Mouse (Mus musculus): ENCODE data around the gene Amph. TPM values are rescaled to one million over a fixed set of nuclear protein-coding genes. Genes with fewer than 3 reads are reported as not detected.

Amph gene
- total RNA-seq, 2 experiments from 2014 or later: 0.51 to 0.69 TPM

- no peak for DNase-seq
- intact Hi-C loops (cut with DNase I): loop anchor here (10.0 kb wide), 1 partner anchor 1083 kb away; no protein-coding TSS in a partner anchor
Observed at GRCm38 (mm10) chr13:19137932-19138331, 189.9 kb downstream of the Amph start.

DNA sequence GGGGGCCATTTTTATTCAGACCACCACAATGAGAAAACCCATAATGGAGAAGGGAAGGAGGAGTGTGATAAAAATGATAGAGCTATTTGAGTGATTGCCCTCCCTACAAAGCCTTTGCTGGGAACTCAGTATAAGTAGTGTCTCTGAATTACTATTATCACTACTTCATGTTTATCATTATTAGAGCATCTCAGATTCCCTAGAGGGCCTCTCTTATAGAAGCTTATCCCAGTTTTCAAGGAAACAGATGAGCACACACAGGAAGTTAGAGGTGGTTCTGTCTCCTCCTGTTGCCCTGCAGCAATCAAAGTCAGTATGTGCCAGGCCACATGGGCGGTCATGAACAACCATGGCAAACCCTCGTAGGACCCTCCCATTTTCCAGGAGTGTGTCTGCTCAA lies 190.5 kb downstream of the Amph start:
- intact Hi-C loops (cut with DNase I): loop anchor here (10.0 kb wide), 1 partner anchor 1084 kb away; no protein-coding TSS in a partner anchor
- no peak for DNase-seq

DNA sequence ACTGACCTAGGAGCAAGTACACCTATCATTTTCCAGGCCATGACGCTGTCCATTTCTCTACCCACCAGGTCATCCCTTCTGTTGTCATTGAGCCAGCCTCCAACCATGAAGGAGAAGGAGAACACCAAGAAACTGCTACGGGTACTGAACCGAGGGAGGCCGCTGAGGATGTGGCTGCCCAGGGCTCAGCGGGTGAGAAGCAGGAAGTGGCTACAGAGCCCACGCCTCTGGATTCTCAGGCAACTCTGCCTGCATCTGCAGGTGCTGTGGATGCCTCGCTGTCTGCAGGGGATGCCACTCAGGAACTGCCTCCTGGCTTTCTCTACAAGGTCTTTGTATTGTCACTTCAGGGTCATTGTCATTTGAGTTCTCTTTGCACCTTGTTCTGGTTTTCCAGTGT lies 191.1 kb downstream of the Amph start:
- intact Hi-C loops (cut with DNase I): loop anchor here (10.0 kb wide), 1 partner anchor 1084 kb away; no protein-coding TSS in a partner anchor
- DNase-seq: no peak

GRCm38 (mm10) chr13:19139771-19140170 lies 191.8 kb downstream of the Amph start:
- intact Hi-C loops (cut with DNase I): loop anchor here (10.0 kb wide), 1 partner anchor 1085 kb away; no protein-coding TSS in a partner anchor
- no peak for DNase-seq

- intact Hi-C loops (cut with DNase I): no loop called here
- no peak for DNase-seq
Observed at GRCm38 (mm10) chr13:19143766-19144165, 195.8 kb downstream of the Amph start.

DNA sequence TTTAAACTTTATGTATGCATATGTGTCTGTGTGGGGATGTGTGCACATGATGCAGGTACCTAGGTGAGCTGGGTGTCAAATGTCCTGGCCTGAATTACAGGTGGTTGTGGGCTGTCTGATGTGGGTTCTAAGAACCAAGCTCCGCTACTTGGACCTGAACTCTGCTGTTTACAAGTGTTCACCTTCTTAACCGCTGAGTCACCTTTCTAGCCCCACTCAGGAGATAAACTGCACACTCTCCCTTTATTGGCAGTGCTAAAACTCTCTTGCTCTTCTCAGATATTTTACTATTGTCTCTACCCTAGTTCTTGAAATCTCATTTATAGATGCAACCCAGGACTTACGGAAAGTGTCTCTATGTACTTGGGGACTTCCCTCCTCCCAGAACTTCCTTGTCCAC lies 199.5 kb downstream of the Amph start:
- DNase-seq: no peak
- intact Hi-C loops (cut with DNase I): no loop called here

DNA sequence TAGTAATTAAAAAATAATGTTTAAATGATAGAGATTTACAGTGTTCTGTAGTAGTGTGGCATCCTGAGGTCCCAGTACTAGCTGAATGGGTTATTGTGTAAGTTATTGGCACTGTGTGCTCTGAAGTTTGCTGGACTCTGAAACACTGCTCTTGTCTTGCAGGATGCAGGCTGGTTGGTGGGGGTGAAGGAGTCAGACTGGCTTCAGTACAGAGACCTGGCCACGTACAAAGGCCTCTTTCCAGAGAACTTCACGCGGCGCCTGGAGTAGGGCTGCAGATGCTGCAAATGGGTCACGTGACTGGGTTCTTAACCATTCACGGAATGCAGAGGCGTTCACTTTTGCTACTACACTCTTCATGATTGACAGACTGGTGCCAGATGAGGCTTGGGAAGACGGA lies 201.6 kb downstream of the Amph start:
- DNase-seq: no peak
- intact Hi-C loops (cut with DNase I): no loop called here

GRCm38 (mm10) chr13:19150438-19151301 lies 202.7 kb downstream of the Amph start:
- DNase-seq: no peak
- intact Hi-C loops (cut with DNase I): no loop called here

GRCm38 (mm10) chr13:19152126-19152525 lies 204.1 kb downstream of the Amph start:
- intact Hi-C loops (cut with DNase I): no loop called here
- DNase-seq: no peak

DNA sequence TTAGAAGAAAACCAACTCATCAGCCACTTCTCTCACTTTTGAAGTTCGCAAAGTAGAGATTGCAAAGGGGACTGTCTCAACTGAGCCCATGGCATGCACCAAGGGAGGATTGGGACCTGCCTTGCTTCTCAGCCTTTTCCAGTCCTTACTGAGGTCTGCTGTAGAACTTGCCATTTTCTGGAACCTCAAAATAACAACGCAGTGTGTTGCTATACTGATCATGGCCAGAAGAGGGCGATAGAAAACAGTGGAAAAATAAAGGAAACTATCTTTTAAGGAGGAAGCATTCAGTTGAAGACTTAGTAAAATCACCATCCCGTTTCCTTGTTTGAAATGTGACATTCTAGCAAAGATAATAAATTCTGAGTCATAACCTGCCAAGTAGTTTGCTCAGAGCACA lies 210.5 kb downstream of the Amph start:
- intact Hi-C loops (cut with DNase I): no loop called here

DNA sequence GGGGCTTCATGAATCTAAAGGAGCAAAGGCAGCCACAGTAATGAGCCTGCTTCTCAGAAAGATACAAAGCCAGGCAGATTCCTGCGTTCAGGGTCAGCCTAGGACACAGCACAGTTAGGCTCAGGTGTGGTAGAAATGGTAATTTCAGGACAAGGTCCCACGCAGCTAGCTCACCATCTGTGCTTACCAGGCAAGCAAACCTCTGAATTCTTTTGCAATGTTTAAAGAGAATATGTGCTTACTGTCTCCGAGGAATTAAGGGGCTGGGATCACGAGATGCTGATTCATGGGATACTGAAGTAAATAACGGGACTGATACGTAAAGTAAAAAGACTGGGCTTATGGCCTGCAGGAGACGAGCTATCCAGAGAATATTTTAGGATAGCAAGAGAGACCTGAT lies 212.6 kb downstream of the Amph start:
- DNase-seq: no peak
- intact Hi-C loops (cut with DNase I): no loop called here

More for the DNA sequence above, 210.5 kb downstream of the Amph start:
- DNase-seq: no peak

DNA sequence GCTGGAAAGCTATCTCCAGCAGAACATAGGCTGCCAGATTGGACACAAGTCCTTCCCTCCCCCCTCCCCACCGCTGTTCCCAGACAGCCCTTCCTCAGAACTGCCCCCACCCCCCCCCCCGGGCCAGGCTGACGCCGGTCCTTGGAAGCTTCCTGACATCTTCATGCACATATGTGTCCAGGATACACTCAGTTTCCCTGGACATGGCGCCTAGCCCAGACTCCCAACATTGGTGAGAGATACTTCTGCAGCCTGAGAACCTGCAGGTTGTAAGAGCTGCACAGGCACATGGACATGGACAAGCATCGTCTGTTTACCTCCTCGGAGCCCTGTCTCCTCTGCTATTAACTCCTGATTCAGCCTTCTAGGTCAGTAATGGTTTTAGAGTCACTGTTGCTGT lies 213.1 kb downstream of the Amph start:
- DNase-seq: no peak
- intact Hi-C loops (cut with DNase I): no loop called here

DNA sequence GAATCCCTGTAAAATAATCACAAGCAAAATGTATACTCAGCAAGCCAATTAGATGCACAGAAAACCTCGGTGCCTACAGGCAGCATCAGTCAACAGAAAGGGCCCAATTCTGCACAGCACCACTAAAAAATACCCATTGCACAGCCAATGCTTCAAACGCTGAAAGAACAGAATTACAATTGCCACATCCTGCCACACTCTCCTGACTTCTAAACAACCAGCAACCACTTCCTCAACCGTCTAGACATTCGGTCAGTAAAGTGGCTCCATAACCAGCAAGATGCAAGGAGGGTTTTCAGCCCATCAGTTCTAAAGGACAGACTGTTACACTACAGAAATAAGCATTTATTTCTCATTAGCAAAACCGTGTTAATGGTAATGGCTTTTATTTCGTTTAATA lies 214.1 kb downstream of the Amph start:
- intact Hi-C loops (cut with DNase I): no loop called here
- no peak for DNase-seq

GRCm38 (mm10) chr13:19177662-19178259 lies 229.8 kb downstream of the Amph start:
- intact Hi-C loops (cut with DNase I): no loop called here

DNA sequence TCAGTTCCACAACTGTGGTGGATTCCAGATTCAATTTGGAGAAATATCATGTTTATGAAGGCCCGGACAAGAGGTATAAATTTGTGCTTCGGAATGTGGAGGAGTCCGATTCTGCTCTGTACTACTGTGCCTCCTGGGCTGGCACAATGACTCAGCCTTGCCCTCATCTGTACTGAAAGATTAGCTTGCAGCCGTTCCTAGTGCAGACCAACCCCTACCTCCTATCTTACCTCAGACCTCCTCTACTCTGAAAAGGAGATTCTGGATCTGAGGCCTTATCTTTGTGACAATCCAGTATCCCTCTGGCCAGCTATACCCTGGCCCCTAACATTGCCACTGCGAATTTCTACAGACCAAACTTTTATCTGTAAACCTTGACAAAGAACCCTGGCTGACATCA lies 230.3 kb downstream of the Amph start:
- no peak for DNase-seq
- intact Hi-C loops (cut with DNase I): no loop called here

More at GRCm38 (mm10) chr13:19177662-19178259, 229.8 kb downstream of the Amph start:
- DNase-seq: no peak

GRCm38 (mm10) chr13:19182259-19182658 lies 234.3 kb downstream of the Amph start:
- intact Hi-C loops (cut with DNase I): no loop called here
- DNase-seq: no peak

- intact Hi-C loops (cut with DNase I): no loop called here
- no peak for DNase-seq
Observed at GRCm38 (mm10) chr13:19190052-19190451, 242.0 kb downstream of the Amph start.

DNA sequence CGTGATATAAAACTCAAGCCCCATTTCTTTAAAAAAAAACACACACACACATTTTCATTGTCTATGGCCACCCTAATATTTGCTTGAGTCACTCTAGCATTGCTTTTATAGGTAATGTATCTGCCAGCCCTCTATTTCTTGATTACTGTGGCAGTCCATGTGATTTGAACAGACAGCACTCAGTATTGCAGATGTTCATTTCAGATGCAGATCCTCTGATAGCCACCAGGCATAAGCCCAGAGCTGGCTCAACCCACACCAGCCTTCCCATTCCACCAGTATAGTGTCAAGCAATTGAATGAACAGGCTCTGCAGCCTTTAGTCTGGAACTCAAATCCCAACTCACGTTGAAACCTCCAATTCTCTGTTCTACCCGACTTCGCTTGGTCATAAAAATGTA lies 246.8 kb downstream of the Amph start:
- intact Hi-C loops (cut with DNase I): no loop called here
- DNase-seq: no peak

GRCm38 (mm10) chr13:19195456-19195855 lies 247.5 kb downstream of the Amph start:
- DNase-seq: no peak
- intact Hi-C loops (cut with DNase I): no loop called here

Data from gastrocnemius, postnatal 36 days (tissue).